Mouse (Mus musculus) macrophage (primary cell): ENCODE data around the gene Pak6. TPM values are rescaled to one million over a fixed set of nuclear protein-coding genes. Genes with fewer than 3 reads are reported as not detected.

Experiments used
- H3K27ac ChIP-seq: fragments of 350-480 bp; formaldehyde crosslinking; 2 replicates; pipeline ENCODE4 v1.9.0; 2021
- H3K36me3 ChIP-seq: fragments of 350-480 bp; formaldehyde crosslinking; 2 replicates; pipeline ENCODE4 v1.9.0; 2021; ENCODE audit errors: inconsistent target
- H3K4me3 ChIP-seq: fragments of 350-480 bp; formaldehyde crosslinking; 2 replicates; pipeline ENCODE4 v1.9.0; 2021; ENCODE audit errors: inconsistent target
- H3K79me2 ChIP-seq: fragments of 350-480 bp; formaldehyde crosslinking; 2 replicates; pipeline ENCODE4 v1.9.0; 2021; ENCODE audit errors: inconsistent target
- WGBS: methylation state at CpG from one replicate; pipeline ENCODE4 v1.1.7; 2026; ENCODE audit warnings: inconsistent platforms; ENCODE audit not compliant: missing documents; 5-methylcytosine and 5-hydroxymethylcytosine counted together
- polyA plus RNA-seq: library from polyadenylated mRNA; stranded (reverse); fragments of 250-400 nt; gene quantifications from 3 replicates; pipeline ENCODE4 v1.2.4, GENCODE M21; 2018; ENCODE audit warnings: inconsistent platforms

Pak6 gene
- polyA plus RNA-seq, 1 experiment from 2014 or later = not detected

DNA sequence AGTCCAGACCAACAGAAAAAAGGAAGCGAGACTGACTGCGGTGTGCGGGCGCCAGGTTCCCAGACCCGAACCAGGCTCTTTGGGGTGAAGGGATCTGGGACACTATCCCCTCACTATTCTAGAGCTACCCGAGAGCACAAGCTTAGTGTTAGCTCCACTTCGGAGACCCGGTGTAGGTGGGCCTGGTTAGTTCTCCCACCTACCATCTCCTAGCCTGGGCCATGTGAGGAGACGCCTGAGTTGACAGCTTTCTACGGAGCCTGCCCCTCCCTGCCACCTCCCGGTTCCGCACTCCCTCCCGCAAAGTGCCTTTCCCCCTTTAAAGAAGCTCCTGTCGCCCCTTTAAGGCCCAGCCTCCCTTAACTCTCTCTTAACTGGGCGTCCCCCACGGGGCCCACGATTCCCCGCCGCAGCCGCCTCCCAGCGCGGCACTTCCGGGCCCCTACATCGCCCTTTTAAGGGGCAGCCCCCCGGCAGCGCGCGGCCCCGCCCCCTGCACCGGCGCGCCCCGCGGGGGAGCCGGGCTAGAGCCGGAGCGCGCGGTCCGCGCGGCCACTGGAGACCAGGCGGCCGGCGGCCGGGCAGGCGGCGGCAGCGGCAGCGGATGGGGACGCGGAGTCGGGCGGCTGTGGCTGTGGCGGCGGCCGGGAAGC lies 82.3 kb downstream of the Pak6 start, which contains the start of gene Inafm2:
Inafm2 (plus strand) TSS at position 527 of the 653 bp plus-strand sequence.
- Histone ChIP-seq H3K27ac (no peak within 1 kb of the TSS), H3K36me3 (no peaks in the 10 kb centered on the region), H3K4me3 (peak within 1 kb of the TSS; percentile 27), H3K79me2 (no peaks in the 10 kb centered on the region)
- under 1% methylated on average over 35 of the region's 57 CpGs for WGBS

DNA sequence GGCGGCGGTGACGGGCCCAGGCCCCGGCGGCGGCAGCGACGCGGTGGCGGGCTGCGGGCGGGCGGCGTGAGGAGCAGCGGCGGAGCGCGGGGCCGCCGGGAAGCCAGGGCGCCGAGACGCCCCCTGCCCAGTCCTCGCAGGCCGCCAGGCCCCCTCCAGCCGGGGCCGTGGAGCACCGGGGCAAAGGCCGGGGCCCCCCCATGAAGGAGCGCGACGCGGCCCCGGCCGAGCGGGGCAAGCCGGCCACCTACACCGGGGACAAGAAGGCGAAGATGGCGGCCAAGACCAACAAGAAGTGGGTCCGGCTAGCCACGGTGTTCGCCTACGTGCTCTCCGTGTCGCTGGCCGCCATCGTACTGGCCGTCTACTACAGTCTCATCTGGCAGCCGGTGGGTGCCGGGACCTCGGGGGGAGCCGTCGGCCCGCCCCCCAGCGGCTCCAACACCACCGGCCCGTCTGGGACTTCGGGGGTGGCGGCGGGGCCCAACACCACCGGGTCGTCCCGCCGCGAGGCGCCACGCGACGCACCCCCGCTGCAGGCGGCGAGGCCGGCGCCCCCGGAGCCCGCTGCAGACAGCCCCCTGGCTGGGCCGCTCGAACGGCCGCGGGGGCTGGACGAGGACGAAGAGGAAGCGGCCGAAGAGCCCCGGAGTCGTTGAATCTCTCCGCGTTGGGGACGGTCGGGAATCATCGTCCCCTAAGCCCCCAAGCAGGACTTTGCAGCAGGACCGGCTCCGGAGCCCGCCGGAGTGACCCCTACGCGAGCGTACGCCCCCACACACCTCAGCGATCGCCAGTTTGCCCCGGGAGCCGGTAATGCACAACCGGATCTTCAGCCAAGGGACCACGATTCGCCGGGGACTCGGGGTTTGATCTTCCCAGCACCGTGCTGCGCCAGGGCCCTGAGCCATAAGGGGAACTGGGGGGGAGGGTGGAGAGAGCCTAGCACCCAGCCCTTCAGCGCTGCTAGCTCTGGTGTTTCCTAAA lies 83.1 kb downstream of the Pak6 start:
- H3K79me2 ChIP-seq = no peaks in the 10 kb centered on the region
- H3K27ac ChIP-seq = no peak overlapping the region
- no peaks in the 10 kb centered on the region for H3K36me3 ChIP-seq
- WGBS = 2% methylated on average over 107 of the region's 113 CpGs
- peak overlapping the region; percentile 14; the same call in 1 of the 2 replicates for H3K4me3 ChIP-seq

DNA sequence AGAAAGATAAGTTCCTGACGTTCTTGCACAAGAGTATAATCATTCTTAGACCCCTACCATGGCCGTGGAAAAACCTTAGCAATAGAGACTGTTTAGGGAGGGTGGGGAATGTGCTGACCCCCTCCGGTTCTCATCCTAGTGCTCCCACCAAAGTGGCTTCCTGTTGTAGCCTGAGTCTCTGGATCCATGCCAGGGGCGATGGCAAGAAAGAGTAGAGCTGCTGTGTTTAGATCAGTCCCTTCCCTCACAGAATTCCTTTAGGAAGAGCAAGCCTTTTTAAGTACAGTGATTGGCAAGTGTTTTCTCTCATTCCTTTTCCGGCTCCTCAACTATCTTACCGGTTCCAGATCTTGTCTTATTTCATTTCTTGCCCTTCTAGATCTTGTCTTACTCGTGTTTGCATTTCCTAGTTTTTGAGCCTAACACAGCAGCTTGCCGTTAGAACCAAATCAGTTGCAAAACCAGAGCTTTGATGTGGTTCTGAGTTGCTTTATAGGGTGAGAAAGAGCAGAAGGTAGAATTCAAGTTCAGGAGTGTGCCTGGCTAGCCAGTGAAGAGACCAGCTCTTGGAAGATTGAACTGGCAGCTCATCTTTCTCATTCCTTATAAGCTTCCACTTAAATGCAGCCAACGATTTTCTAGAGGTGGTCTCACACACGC lies 84.3 kb downstream of the Pak6 start:
- Histone ChIP-seq H3K4me3 (no peak overlapping the region), H3K27ac (no peak overlapping the region), H3K36me3 (no peaks in the 10 kb centered on the region), H3K79me2 (no peaks in the 10 kb centered on the region)
- 37% methylated on average over 10 of the region's 10 CpGs for WGBS

Other genes starting within 250 kb of the Pak6 start
- gene Srp14, start 183.6 kb upstream of the Pak6 start, polyA plus RNA-seq = 197 to 252 TPM (median 250 TPM) in 3 replicates
- 1.3 to 13.0 TPM (median 5.3 TPM) in 3 replicates for gene Bmf, start 113.6 kb upstream of the Pak6 start, polyA plus RNA-seq
- gene Bub1b, start 65.1 kb upstream of the Pak6 start, polyA plus RNA-seq = 2.2 to 9.4 TPM (median 7.8 TPM) in 3 replicates
- gene Ankrd63, start 40.7 kb downstream of the Pak6 start, polyA plus RNA-seq = not detected in 3 replicates
- 9.8 to 23.1 TPM (median 22.2 TPM) in 3 replicates for gene Plcb2, start 65.1 kb downstream of the Pak6 start, polyA plus RNA-seq
- gene Inafm2, start 82.5 kb downstream of the Pak6 start, polyA plus RNA-seq = 5.4 to 9.2 TPM (median 8.2 TPM) in 3 replicates
- gene Ccdc9b, start 99.4 kb downstream of the Pak6 start, polyA plus RNA-seq = 0.11 to 0.33 TPM (median 0.20 TPM) in 3 replicates
- not detected in 3 replicates for gene Phgr1, start 109.5 kb downstream of the Pak6 start, polyA plus RNA-seq
- not detected in 3 replicates for gene Disp2, start 116.4 kb downstream of the Pak6 start, polyA plus RNA-seq
- 1.0 to 14.5 TPM (median 7.1 TPM) in 3 replicates for gene Knstrn, start 150.7 kb downstream of the Pak6 start, polyA plus RNA-seq
- 20.1 to 26.7 TPM (median 23.1 TPM) in 3 replicates for gene Ivd, start 198.7 kb downstream of the Pak6 start, polyA plus RNA-seq
- gene Bahd1, start 237.1 kb downstream of the Pak6 start, polyA plus RNA-seq = 20.7 to 31.5 TPM (median 27.2 TPM) in 3 replicates